Mouse (Mus musculus): Measurements from ENCODE around the gene Rasip1.

- no peak for TF ChIP-seq CTCF (conservative IDR thresholded peaks at IDR 0.05; ENCODE audit: low read length)
- no peak for TF ChIP-seq NANOG (IDR thresholded peaks at IDR 0.05; ENCODE audit: borderline replicate concordance, low read length)
These were observed 14.2 kb downstream of the Rasip1 start for GRCm38 (mm10) chr7:45641391-45642040.

All from E14TG2a.4 (cell line).